Mouse (Mus musculus): ENCODE data around the gene Aspscr1. TPM values are rescaled to one million over a fixed set of nuclear protein-coding genes. Genes with fewer than 3 reads are reported as not detected.

The Aspscr1 gene
- polyA plus RNA-seq, 1 experiment from 2014 or later, result 113 TPM

DNA sequence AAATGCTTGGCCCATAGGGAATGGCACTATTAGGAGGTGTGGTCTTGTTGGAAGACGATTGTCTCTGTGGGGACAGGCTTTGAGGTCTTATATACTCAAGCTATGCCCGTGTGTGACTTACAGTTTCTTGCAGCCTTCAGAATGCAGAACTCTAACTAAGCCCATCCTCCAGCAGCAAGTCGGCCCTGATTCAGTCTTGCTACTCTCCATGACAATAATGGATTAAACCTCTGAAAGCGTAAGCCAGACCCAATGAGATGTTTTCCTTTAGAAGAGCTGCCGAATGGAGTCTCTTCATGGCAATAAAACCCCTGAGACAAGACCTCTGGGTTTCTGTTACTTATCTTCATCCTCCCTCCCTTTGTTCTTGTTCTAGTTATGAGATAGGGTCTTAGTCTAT, 38.0 kb upstream of the Aspscr1 start:
- no peaks in the 10 kb centered on the region for H3K27me3 ChIP-seq (ENCODE audit: control insufficient read depth, insufficient read depth, low read length)
- ATAC-seq (ENCODE audit: low FRiP score) (no peak), DNase-seq (ENCODE audit: low spot score, missing footprints) (peak; percentile 80)
- no peak overlapping the region for H3K9ac ChIP-seq (ENCODE audit: low read length)
- H3K36me3 ChIP-seq (ENCODE audit: control insufficient read depth, insufficient read depth, low read length), result no peaks in the 10 kb centered on the region
- H3K9me3 ChIP-seq (ENCODE audit: control insufficient read depth, low read length), result no peaks in the 10 kb centered on the region
- H3K4me2 ChIP-seq, result no peak overlapping the region
- H3K4me1 ChIP-seq (ENCODE audit: control insufficient read depth, insufficient read depth, low read length), result peaks cover 23% of the 10 kb centered on the region
- H3K27ac ChIP-seq (ENCODE audit: low read depth, low read length), result no peak overlapping the region
- 69% methylated on average over 5 of the region's 5 CpGs for WGBS
- no peak overlapping the region for H3K4me3 ChIP-seq (ENCODE audit: low read depth, low read length)

GRCm38 (mm10) chr11:120641255-120641654, 31.5 kb upstream of the Aspscr1 start:
- H3K27me3 ChIP-seq (ENCODE audit: control insufficient read depth, insufficient read depth, low read length), result no peaks in the 10 kb centered on the region
- H3K27ac ChIP-seq (ENCODE audit: low read depth, low read length), result no peak overlapping the region
- H3K4me3 ChIP-seq (ENCODE audit: low read depth, low read length), result no peak overlapping the region
- no peaks in the 10 kb centered on the region for H3K36me3 ChIP-seq (ENCODE audit: control insufficient read depth, insufficient read depth, low read length)
- ATAC-seq (ENCODE audit: low FRiP score) (no peak), DNase-seq (ENCODE audit: low spot score, missing footprints) (no peak)
- no peaks in the 10 kb centered on the region for H3K9me3 ChIP-seq (ENCODE audit: control insufficient read depth, low read length)
- no peak overlapping the region for H3K9ac ChIP-seq (ENCODE audit: low read length)
- 71% methylated on average over 9 of the region's 9 CpGs for WGBS
- peaks cover 5% of the 10 kb centered on the region for H3K4me1 ChIP-seq (ENCODE audit: control insufficient read depth, insufficient read depth, low read length)
- H3K4me2 ChIP-seq, result no peak overlapping the region

DNA sequence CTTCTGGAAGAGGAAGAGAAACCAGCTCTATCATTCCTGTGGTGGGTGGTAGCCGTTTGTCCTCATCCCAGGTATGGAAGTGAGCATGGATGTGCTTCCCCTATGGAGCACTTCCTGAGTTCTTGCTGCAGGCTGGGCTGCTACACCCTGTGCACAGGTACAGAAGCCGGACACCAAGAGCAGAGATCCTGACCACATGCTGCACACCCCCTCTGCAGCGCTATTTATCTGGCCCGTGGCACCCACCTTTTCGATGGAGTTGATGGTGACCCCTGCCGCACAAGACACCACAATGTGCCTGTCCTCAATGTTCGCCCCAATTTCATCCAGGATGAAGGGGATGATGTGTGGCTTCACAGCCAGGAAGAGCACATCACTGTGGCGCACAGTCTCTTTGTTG, 30.9 kb upstream of the Aspscr1 start:
- peaks cover 5% of the 10 kb centered on the region for H3K4me1 ChIP-seq (ENCODE audit: control insufficient read depth, insufficient read depth, low read length)
- DNase-seq (ENCODE audit: low spot score, missing footprints), result no peak
- WGBS, result 90% methylated on average over 8 of the region's 8 CpGs
- H3K9me3 ChIP-seq (ENCODE audit: control insufficient read depth, low read length), result no peaks in the 10 kb centered on the region
- no peak overlapping the region for H3K4me2 ChIP-seq
- no peak for ATAC-seq (ENCODE audit: low FRiP score)
- no peaks in the 10 kb centered on the region for H3K27me3 ChIP-seq (ENCODE audit: control insufficient read depth, insufficient read depth, low read length)
- H3K27ac ChIP-seq (ENCODE audit: low read depth, low read length), result no peak overlapping the region
- no peak overlapping the region for H3K4me3 ChIP-seq (ENCODE audit: low read depth, low read length)
- H3K36me3 ChIP-seq (ENCODE audit: control insufficient read depth, insufficient read depth, low read length), result no peaks in the 10 kb centered on the region
- H3K9ac ChIP-seq (ENCODE audit: low read length), result no peak overlapping the region

- Histone ChIP-seq H3K36me3 (ENCODE audit: control insufficient read depth, insufficient read depth, low read length) (no peaks in the 10 kb centered on the region), H3K9me3 (ENCODE audit: control insufficient read depth, low read length) (no peaks in the 10 kb centered on the region), H3K4me2 (peak overlapping the region; percentile 89), H3K4me3 (ENCODE audit: low read depth, low read length) (peak overlapping the region; percentile 36), H3K27ac (ENCODE audit: low read depth, low read length) (no peak overlapping the region), H3K27me3 (ENCODE audit: control insufficient read depth, insufficient read depth, low read length) (0 out of 2 replicates have a peak, but pooled peaks cover 3% of the 10 kb centered on the region), H3K4me1 (ENCODE audit: control insufficient read depth, insufficient read depth, low read length) (peaks cover 6% of the 10 kb centered on the region), H3K9ac (ENCODE audit: low read length) (peak overlapping the region; percentile 79)
- DNase-seq (ENCODE audit: low spot score, missing footprints) (no peak), ATAC-seq (ENCODE audit: low FRiP score) (peak; percentile 64)
- WGBS, result 4% methylated on average over 18 of the region's 18 CpGs
These were observed 29.7 kb upstream of the Aspscr1 start for GRCm38 (mm10) chr11:120642939-120643600.

DNA sequence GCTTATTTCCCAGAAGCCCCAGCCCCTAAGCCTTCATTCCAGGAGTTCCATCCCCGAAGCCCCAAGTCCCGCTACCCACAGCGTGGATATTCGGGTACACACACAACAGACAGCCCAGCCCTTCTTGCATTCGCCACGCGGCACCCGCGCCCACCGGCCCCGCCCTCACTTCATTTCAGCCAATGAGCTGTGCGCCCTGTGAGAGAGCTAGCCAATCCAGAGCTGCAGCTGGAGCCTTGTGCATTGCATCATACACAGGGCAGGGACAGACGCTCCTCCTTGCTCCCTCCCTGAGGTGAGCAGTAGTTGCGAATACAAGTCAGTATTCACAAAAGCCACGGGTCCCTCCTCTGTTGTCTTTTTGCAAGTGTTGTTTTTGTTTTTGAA, 29.2 kb upstream of the Aspscr1 start, which contains the start of gene Pycr1:
Gene Pycr1 (minus strand): TSS at position 169 of the 387 bp plus-strand sequence.
- peak; percentile 100 for ATAC-seq (ENCODE audit: low FRiP score)
- H3K27me3 ChIP-seq (ENCODE audit: control insufficient read depth, insufficient read depth, low read length), result 0 out of 2 replicates have a peak, but pooled peaks cover 3% of the 10 kb centered on the region
- under 1% methylated on average over 15 of the region's 15 CpGs for WGBS
- H3K36me3 ChIP-seq (ENCODE audit: control insufficient read depth, insufficient read depth, low read length), result no peaks in the 10 kb centered on the region
- H3K4me2 ChIP-seq, result peak within 1 kb of the TSS; percentile 89
- peak; percentile 98 for DNase-seq (ENCODE audit: low spot score, missing footprints)
- no peak within 1 kb of the TSS for H3K27ac ChIP-seq (ENCODE audit: low read depth, low read length)
- H3K9me3 ChIP-seq (ENCODE audit: control insufficient read depth, low read length), result no peaks in the 10 kb centered on the region
- peaks cover 9% of the 10 kb centered on the region for H3K4me1 ChIP-seq (ENCODE audit: control insufficient read depth, insufficient read depth, low read length)
- peak within 1 kb of the TSS; percentile 79 for H3K9ac ChIP-seq (ENCODE audit: low read length)
- peak within 1 kb of the TSS; percentile 36 for H3K4me3 ChIP-seq (ENCODE audit: low read depth, low read length)

- H3K9ac ChIP-seq (ENCODE audit: low read length), result no peak overlapping the region
- H3K9me3 ChIP-seq (ENCODE audit: control insufficient read depth, low read length), result no peaks in the 10 kb centered on the region
- H3K27me3 ChIP-seq (ENCODE audit: control insufficient read depth, insufficient read depth, low read length), result 0 out of 2 replicates have a peak, but pooled peaks cover 3% of the 10 kb centered on the region
- H3K27ac ChIP-seq (ENCODE audit: low read depth, low read length), result no peak overlapping the region
- no peak overlapping the region for H3K4me2 ChIP-seq
- ATAC-seq (ENCODE audit: low FRiP score) (no peak), DNase-seq (ENCODE audit: low spot score, missing footprints) (no peak)
- no peaks in the 10 kb centered on the region for H3K36me3 ChIP-seq (ENCODE audit: control insufficient read depth, insufficient read depth, low read length)
- no peak overlapping the region for H3K4me3 ChIP-seq (ENCODE audit: low read depth, low read length)
- WGBS, result 77% methylated on average over 35 of the region's 35 CpGs
- peaks cover 9% of the 10 kb centered on the region for H3K4me1 ChIP-seq (ENCODE audit: control insufficient read depth, insufficient read depth, low read length)
These were observed 25.5 kb upstream of the Aspscr1 start for GRCm38 (mm10) chr11:120647047-120647830.

DNA sequence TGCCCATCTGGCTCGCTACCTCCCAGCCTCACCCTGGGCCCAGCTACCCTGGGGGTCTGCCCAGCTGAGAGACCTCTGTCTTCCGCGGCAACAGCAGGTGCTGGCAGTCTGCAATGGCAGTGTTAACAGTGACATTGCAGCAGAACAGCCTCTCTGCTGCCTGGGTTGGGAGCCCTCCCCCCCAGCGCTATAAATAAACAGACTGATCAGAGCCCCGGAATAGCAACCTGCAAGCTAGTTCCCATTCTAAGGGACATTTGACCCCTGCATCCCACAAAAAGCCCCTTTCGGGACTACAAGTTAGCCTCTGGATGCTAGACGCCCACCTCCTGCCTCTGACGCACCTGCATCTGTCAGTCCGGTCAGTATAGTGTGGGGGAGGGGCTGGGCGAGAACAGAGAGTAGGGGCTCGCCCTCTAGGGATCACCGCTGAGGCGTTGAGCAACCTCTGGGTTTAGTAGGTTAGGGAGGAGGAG, 24.7 kb upstream of the Aspscr1 start, which contains the start of gene Myadml2:
Gene Myadml2 (minus strand): TSS at position 158 of the 476 bp plus-strand sequence.
- 7% methylated on average over 13 of the region's 13 CpGs for WGBS
- H3K4me1 ChIP-seq (ENCODE audit: control insufficient read depth, insufficient read depth, low read length), result peaks cover 5% of the 10 kb centered on the region
- no peak for ATAC-seq (ENCODE audit: low FRiP score)
- H3K27ac ChIP-seq (ENCODE audit: low read depth, low read length), result no peak within 1 kb of the TSS
- H3K4me3 ChIP-seq (ENCODE audit: low read depth, low read length), result no peak within 1 kb of the TSS
- 0 out of 2 replicates have a peak, but pooled peaks cover 3% of the 10 kb centered on the region for H3K27me3 ChIP-seq (ENCODE audit: control insufficient read depth, insufficient read depth, low read length)
- H3K9ac ChIP-seq (ENCODE audit: low read length), result peak within 1 kb of the TSS; percentile 2; the same call in 1 of the 2 replicates
- no peaks in the 10 kb centered on the region for H3K36me3 ChIP-seq (ENCODE audit: control insufficient read depth, insufficient read depth, low read length)
- DNase-seq (ENCODE audit: low spot score, missing footprints), result peak; percentile 93
- H3K9me3 ChIP-seq (ENCODE audit: control insufficient read depth, low read length), result no peaks in the 10 kb centered on the region
- peak within 1 kb of the TSS; percentile 28 for H3K4me2 ChIP-seq

DNA sequence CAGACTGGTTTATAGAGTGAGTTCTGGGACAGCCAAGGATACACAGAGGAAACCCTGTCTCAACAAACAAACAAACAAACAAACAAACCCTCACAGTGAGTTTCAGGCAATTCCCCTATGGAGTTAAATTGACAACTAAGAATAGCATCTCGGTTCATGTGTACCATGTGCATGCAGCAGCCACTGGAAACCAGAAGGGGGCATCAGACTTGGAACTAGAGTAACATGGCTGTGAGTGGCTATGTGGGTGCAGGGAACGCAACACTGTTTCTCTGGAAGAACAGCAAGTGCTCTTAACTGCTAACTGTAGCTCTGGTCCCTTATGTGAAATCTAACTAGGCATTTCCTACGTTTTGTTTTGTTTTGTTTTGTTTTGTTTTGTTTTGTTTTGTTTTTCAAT, 20.9 kb upstream of the Aspscr1 start:
- H3K4me1 ChIP-seq (ENCODE audit: control insufficient read depth, insufficient read depth, low read length), result peaks cover 4% of the 10 kb centered on the region
- ATAC-seq (ENCODE audit: low FRiP score), result no peak
- no peak overlapping the region for H3K4me2 ChIP-seq
- no peaks in the 10 kb centered on the region for H3K36me3 ChIP-seq (ENCODE audit: control insufficient read depth, insufficient read depth, low read length)
- 0 out of 2 replicates have a peak, but pooled peaks cover 3% of the 10 kb centered on the region for H3K27me3 ChIP-seq (ENCODE audit: control insufficient read depth, insufficient read depth, low read length)
- no peak overlapping the region for H3K9ac ChIP-seq (ENCODE audit: low read length)
- no peak overlapping the region for H3K4me3 ChIP-seq (ENCODE audit: low read depth, low read length)
- 67% methylated on average over 3 of the region's 3 CpGs for WGBS
- no peaks in the 10 kb centered on the region for H3K9me3 ChIP-seq (ENCODE audit: control insufficient read depth, low read length)
- no peak for DNase-seq (ENCODE audit: low spot score, missing footprints)
- no peak overlapping the region for H3K27ac ChIP-seq (ENCODE audit: low read depth, low read length)

GRCm38 (mm10) chr11:120654741-120655140, 18.0 kb upstream of the Aspscr1 start:
- peaks cover 1% of the 10 kb centered on the region; the same call in 1 of the 2 replicates for H3K4me1 ChIP-seq (ENCODE audit: control insufficient read depth, insufficient read depth, low read length)
- DNase-seq (ENCODE audit: low spot score, missing footprints), result no peak
- whole genome bisulfite sequencing, result 79% methylated on average over 3 of the region's 3 CpGs
- no peak overlapping the region for H3K4me2 ChIP-seq
- H3K36me3 ChIP-seq (ENCODE audit: control insufficient read depth, insufficient read depth, low read length), result no peaks in the 10 kb centered on the region
- no peaks in the 10 kb centered on the region for H3K9me3 ChIP-seq (ENCODE audit: control insufficient read depth, low read length)
- H3K9ac ChIP-seq (ENCODE audit: low read length), result no peak overlapping the region
- no peak overlapping the region for H3K27ac ChIP-seq (ENCODE audit: low read depth, low read length)
- H3K27me3 ChIP-seq (ENCODE audit: control insufficient read depth, insufficient read depth, low read length), result peaks cover 20% of the 10 kb centered on the region
- ATAC-seq (ENCODE audit: low FRiP score), result no peak
- H3K4me3 ChIP-seq (ENCODE audit: low read depth, low read length), result no peak overlapping the region
